Mouse (Mus musculus) CD4-positive helper T cell, adult 2 months (primary cell): ENCODE data around the gene Cyp3a16.
"Not testable (repeated sequence)": the region's sequence is repeated elsewhere in the genome, so short reads cannot be mapped to it uniquely, and the experiment has no call there.

ENCODE experiments used
- DNase-seq: peaks from one replicate; pipeline ENCODE4 v3.0.0-alpha.2; 2012; ENCODE audit warnings: low read depth, missing footprints, low spot score

Gene Cyp3a16

GRCm38 (mm10) chr5:145469623-145470022 is at the start of gene Cyp3a16:
Cyp3a16 (minus strand) TSS chr5:145469723.
- not testable (repeated sequence) for DNase-seq

DNA sequence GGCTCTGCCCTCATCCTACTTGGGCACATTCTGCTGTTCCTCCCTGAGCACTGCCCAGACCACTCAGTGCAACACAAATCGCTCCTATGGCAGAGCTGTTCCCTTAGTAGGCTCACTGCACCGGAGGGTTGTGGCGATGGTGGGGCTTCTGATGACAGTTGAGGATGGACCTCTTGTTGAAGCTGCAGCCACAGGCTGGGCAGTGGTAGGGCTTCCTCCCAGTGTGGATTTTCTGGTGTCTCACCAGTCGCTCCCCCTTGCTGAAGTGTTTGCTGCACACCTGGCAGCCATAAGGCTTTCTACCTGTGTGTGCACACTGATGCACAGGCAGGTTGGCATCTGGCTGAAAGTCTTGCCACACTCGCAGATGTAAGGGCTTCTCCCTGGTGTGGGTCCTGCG is 20.8 kb upstream of the Cyp3a16 start:
- DNase-seq, result no peak

GRCm38 (mm10) chr5:145464304-145465088 is 5.0 kb downstream of the Cyp3a16 start:
- DNase-seq, result no peak

DNA sequence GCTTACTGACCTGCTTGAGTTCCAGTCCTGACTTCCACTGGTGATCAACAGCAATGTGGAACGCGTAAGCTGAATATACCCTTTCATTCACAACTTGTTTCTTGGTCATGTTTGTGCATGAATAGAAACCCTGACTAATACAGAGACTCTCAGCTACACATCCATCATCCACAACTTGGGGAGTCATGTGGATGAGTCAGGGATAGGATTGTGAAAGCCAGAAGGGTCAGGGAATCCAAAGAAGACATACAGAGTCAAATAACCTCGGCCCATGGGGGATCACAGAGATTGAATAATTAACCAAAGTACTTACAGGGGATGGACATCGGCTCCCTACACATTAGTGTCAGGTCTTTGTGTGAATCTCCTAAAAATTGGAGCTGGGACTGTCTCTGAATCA is 7.2 kb downstream of the Cyp3a16 start:
- DNase-seq, result no peak

DNA sequence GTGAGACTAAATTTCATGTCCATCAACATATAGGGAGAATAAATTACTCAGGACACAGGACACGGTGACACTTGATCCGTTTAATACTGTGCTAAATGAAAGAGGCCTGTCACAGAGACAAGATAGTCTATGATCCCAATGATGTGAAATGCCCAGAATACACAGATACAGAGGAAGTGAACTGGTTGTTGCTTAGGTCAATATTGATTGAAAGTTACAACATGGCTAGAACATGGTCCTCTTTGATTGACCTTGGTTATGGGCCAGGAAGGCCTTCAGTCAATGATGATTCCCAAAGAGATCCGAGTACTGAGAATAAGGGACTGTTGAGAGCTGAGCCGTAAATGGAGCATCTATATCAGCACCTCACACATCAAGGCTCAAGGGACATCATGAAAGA is 15.1 kb downstream of the Cyp3a16 start:
- no peak for DNase-seq

GRCm38 (mm10) chr5:145433688-145434087 is 35.8 kb downstream of the Cyp3a16 start:
- no peak for DNase-seq

GRCm38 (mm10) chr5:145431004-145431403 is 38.5 kb downstream of the Cyp3a16 start:
- DNase-seq, result no peak

DNA sequence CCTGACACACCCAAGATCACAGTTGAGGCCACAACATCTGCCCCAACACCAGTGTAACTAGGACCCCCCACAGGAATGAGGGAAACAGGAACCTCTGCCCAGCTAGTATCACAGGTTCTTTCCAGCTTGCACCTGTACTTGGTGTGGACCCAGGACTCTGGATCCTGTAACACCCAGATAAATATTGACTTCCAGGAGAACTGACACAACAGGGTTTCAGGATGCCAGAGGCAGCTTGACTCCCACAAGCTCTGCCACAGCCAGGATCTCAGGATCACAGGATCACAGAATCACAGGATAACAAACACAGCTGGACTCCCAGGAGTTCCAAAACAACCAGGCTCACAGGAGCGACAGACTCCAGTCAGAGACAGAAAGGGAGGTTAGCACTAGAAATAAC is 47.2 kb downstream of the Cyp3a16 start:
- DNase-seq, result no peak

GRCm38 (mm10) chr5:145415416-145415815 is 54.1 kb downstream of the Cyp3a16 start:
- not testable (repeated sequence) for DNase-seq
